Mouse (Mus musculus) MEL-GATA-1-ER (cell line): ENCODE results near the gene Adgrg6.

Experiments used
- DNase-seq: peaks from one replicate; pipeline ENCODE4 v3.0.0-alpha.2; 2012; ENCODE audit warnings: low read depth; ENCODE audit errors: extremely low read depth

The Adgrg6 gene

GRCm38 (mm10) chr10:14391025-14391639, 154.3 kb downstream of the Adgrg6 start:
- peak; percentile 41 for DNase-seq

- DNase-seq = no peak
Observed at GRCm38 (mm10) chr10:14385574-14385973, 159.9 kb downstream of the Adgrg6 start.

GRCm38 (mm10) chr10:14365065-14365589, 180.3 kb downstream of the Adgrg6 start:
- DNase-seq = no peak

GRCm38 (mm10) chr10:14363226-14363625, 182.2 kb downstream of the Adgrg6 start:
- no peak for DNase-seq

GRCm38 (mm10) chr10:14358271-14358670, 187.2 kb downstream of the Adgrg6 start:
- no peak for DNase-seq
